Mouse (Mus musculus) embryo, embryonic 10.5 days (tissue): ENCODE data around the gene Phospho1.

Experiments
- DNase-seq: peaks from one replicate; pipeline ENCODE4 v3.0.0-alpha.2; 2015; ENCODE audit warnings: low spot score

Gene Phospho1

GRCm38 (mm10) chr11:95824071-95824876 is at the start of gene Phospho1:
Gene Phospho1, plus strand, starts transcription at chr11:95824499.
- peak; percentile 93 for DNase-seq

- DNase-seq, result no peak
These were observed 46.7 kb upstream of the Phospho1 start for GRCm38 (mm10) chr11:95777323-95778297.

- peak; percentile 17 for DNase-seq
These were observed 45.5 kb upstream of the Phospho1 start for GRCm38 (mm10) chr11:95778831-95779251.

- no peak for DNase-seq
These were observed 44.9 kb upstream of the Phospho1 start for GRCm38 (mm10) chr11:95779366-95779765.

- DNase-seq, result no peak
These were observed 43.8 kb upstream of the Phospho1 start for GRCm38 (mm10) chr11:95780480-95780879.

- DNase-seq, result no peak
These were observed 42.7 kb upstream of the Phospho1 start for GRCm38 (mm10) chr11:95781557-95781956.

- no peak for DNase-seq
These were observed 40.8 kb upstream of the Phospho1 start for GRCm38 (mm10) chr11:95783457-95783856.

GRCm38 (mm10) chr11:95783958-95784357 is 40.3 kb upstream of the Phospho1 start:
- no peak for DNase-seq

- DNase-seq, result no peak
These were observed 38.6 kb upstream of the Phospho1 start for GRCm38 (mm10) chr11:95785675-95786074.

GRCm38 (mm10) chr11:95786511-95786910 is 37.8 kb upstream of the Phospho1 start:
- DNase-seq, result no peak

- DNase-seq, result no peak
These were observed 34.8 kb upstream of the Phospho1 start for GRCm38 (mm10) chr11:95789451-95789891.

- no peak for DNase-seq
These were observed 32.5 kb upstream of the Phospho1 start for GRCm38 (mm10) chr11:95791787-95792186.

GRCm38 (mm10) chr11:95792950-95793509 is 31.3 kb upstream of the Phospho1 start:
- no peak for DNase-seq

GRCm38 (mm10) chr11:95794201-95794600 is 30.1 kb upstream of the Phospho1 start:
- DNase-seq, result no peak

- no peak for DNase-seq
These were observed 28.7 kb upstream of the Phospho1 start for GRCm38 (mm10) chr11:95795582-95795981.

GRCm38 (mm10) chr11:95805010-95805409 is 19.3 kb upstream of the Phospho1 start:
- DNase-seq, result no peak

GRCm38 (mm10) chr11:95805527-95805926 is 18.8 kb upstream of the Phospho1 start:
- DNase-seq, result no peak

GRCm38 (mm10) chr11:95807884-95808283 is 16.4 kb upstream of the Phospho1 start:
- no peak for DNase-seq

- no peak for DNase-seq
These were observed 15.8 kb upstream of the Phospho1 start for GRCm38 (mm10) chr11:95808448-95809011.

GRCm38 (mm10) chr11:95809603-95810002 is 14.7 kb upstream of the Phospho1 start:
- DNase-seq, result no peak

GRCm38 (mm10) chr11:95810828-95811227 is 13.5 kb upstream of the Phospho1 start:
- DNase-seq, result no peak

GRCm38 (mm10) chr11:95811741-95812140 is 12.6 kb upstream of the Phospho1 start:
- no peak for DNase-seq
